Mouse (Mus musculus): ENCODE results near the gene Cadm4.

The Cadm4 gene

GRCm38 (mm10) chr7:24481474-24482207, at the start of gene Cadm4:
Gene Cadm4 (plus strand): TSS chr7:24482023.
- peak; percentile 95 for DNase-seq (ENCODE audit: low read depth, low spot score)

GRCm38 (mm10) chr7:24435305-24435704, 46.5 kb upstream of the Cadm4 start:
- DNase-seq (ENCODE audit: low read depth, low spot score), result no peak

DNA sequence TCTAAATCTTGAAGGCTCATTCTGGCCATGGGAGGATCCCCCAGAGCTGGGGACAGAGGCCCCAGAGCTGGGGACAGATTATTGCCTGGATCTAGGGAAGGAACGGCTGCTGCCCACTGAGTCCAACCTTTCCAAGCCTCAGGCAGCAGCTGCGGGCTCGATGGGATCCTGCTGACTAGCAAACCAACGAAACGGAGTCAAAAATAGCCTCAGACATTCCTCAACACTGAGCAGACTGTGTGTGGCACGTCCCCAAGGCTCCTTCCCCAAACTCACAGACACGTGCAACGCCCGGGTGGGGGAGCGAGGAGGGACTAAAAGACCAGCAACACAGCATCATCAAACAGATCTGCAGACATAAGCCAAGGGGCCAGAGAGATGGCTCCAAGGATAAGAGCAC, 43.8 kb upstream of the Cadm4 start:
- peak; percentile 91 for DNase-seq (ENCODE audit: low read depth, low spot score)

DNA sequence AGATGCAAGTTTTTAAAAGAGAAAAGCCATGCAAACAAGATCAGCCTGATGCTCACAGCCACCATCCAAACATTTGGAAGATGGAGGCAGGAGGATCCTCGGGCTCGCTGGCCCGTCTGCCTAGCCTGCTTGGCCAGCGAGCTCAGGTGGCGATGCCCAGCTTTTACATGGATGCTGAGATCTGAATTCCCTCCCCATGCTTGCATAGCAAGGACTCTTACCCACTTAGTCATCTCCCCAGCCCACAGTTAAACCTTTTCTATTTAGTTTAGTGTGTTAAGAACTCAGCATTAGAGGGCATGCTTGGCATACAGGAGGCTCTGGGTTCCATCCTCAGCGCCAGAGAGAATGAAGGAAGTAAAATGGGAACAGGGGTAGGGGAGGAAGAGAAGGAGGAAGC, 42.6 kb upstream of the Cadm4 start:
- DNase-seq (ENCODE audit: low read depth, low spot score), result no peak

GRCm38 (mm10) chr7:24439891-24440290, 41.9 kb upstream of the Cadm4 start:
- DNase-seq (ENCODE audit: low read depth, low spot score), result peak; percentile 40

- peak; percentile 87 for DNase-seq (ENCODE audit: low read depth, low spot score)
Measured at GRCm38 (mm10) chr7:24441785-24442184, 40.0 kb upstream of the Cadm4 start.

GRCm38 (mm10) chr7:24442313-24442712, 39.5 kb upstream of the Cadm4 start:
- DNase-seq (ENCODE audit: low read depth, low spot score), result peak; percentile 37

- peak; percentile 39 for DNase-seq (ENCODE audit: low read depth, low spot score)
Measured at GRCm38 (mm10) chr7:24445266-24445926, 36.4 kb upstream of the Cadm4 start.

DNA sequence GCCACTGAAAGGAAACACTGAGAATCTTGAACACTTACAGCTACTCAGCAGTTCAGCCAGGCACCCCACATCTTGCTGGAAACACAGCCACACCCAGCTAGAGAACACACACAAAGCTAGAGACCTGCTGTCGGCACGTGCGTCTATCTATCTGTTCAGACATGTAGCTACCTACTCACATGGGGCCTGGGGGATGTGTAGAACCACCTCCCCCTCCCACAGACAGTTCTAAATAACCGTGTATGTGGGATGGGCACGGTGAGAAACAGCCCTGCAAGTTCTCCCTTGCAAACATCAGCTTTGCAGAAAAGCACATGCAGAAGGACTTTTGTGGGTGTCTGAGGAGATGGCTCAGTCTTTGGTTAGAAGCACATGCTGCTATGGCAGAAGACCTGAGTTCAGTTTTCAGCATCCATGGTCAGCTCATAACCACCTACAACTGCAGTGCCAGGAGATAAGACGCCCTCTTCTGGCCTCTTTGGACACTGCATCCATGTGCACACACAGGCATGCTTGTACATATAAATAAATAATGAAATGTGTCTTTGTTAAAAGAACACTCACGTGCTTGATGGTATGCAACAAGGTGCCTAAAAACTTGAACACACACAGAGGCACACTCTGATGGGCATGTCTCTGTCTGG, 35.0 kb upstream of the Cadm4 start:
- peak; percentile 77 for DNase-seq (ENCODE audit: low read depth, low spot score)

DNA sequence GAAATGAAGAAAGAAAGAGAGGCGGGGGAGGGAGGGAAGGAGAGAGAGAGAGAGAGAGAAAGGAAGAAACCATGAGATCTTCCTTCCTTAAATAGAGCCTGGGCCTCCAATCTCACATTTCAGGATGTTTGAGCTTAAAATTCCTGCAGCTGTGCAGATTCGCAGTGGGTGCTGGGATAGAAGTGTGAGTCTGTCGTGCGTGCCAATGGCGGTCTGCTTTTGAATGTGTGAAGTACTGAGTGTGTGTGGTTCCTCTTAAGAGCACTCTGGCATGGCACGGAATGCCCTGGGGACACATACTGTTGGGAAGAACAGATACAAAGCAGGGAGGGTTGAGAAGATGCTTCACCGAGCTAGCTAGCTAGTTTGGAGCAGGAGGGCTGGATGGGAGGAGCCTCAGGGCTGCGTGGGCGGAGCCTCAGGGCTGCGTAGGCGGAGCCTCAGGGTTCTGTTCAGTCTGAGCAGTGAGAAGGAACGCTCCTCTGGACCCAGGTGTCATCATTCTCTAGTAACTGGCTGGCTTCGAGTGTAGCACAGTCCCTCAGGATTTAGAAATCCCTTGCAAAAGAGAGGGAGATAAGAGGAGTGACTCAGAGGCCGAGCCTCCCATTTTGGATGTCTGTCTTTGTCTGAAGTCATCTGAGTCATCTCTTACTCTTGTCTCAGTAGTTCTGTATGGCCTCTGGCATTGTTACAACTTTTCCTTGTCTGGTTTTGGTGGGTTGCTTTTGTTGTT, 32.9 kb upstream of the Cadm4 start:
- DNase-seq (ENCODE audit: low read depth, low spot score), result peak; percentile 85

DNA sequence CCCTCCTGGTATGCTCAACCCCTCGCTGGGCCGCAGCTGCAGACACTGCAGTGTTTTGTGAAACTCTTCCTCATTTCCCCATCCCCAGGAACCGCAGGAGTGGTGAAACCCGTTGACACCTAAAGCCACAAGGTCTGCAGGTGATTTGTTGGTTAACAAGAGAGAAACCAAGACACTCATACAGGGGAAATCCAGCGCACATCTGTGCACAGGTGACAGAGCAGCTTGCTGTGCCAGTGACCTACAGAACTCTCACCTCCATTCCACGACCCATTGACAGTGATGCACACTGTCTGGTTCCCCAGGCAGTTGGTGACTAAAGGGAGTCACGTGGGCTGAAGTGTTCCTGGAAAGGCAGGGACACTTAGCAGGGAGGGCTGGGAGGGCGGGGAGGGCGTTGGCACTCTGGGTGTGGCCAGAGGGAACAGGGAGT, 31.2 kb upstream of the Cadm4 start:
- no peak for DNase-seq (ENCODE audit: low read depth, low spot score)

GRCm38 (mm10) chr7:24451855-24452311, 29.9 kb upstream of the Cadm4 start, which contains the start of gene Irgc1:
Gene Irgc1 (minus strand): TSS chr7:24452297.
- DNase-seq (ENCODE audit: low read depth, low spot score), result peak; percentile 68

- no peak for DNase-seq (ENCODE audit: low read depth, low spot score)
Measured at GRCm38 (mm10) chr7:24454199-24454598, 27.6 kb upstream of the Cadm4 start.

GRCm38 (mm10) chr7:24455726-24456125, 26.1 kb upstream of the Cadm4 start:
- DNase-seq (ENCODE audit: low read depth, low spot score), result no peak

DNA sequence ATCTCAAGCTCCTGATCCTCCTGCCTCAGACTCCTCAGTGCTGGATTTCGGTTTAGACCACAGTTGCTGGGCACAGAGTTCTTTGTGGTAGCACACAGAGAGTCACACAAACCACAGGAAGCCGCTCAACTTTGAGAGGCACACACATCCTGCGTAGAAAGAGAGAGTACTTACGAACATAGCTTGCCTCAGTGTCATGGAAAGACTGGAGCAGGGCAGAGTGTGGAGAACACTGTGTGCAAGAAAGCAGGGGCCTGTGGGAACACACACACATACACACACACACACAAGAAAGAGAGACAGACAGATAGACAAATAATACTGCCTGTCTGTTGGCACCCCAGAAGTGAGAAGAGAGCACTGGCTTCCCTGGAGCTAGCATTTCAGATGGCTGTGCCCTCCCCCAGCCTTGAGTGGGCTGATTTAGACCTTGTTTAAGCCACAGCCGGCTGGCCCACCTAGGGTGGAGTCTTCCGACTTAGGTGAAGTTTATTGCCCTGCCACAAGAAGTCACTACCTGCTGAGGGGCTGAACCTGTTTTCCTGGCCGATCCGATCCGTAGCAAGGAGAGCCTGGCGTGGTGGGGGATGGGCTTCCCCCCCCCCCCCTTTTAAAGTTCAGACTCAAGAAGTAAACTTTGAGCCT, 24.0 kb upstream of the Cadm4 start:
- no peak for DNase-seq (ENCODE audit: low read depth, low spot score)

DNA sequence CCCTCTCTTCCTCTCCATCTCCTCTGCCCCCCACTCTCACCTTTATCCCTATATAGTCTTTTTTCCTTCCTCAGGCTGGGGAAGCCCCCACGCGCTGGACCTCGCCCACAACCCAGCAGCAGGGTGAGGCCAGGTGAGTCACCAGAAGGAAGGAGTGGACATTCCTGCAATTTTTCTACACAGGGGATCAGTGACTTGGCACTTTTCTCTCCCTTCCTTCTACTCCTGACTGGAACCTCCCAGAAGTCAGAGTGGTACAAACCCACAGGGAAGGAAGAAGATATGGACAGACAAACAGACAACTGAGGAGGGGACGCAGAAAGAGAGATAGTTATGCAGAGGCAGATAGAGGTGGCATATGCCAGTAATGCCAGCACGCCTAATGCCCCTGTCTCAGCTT, 22.4 kb upstream of the Cadm4 start:
- DNase-seq (ENCODE audit: low read depth, low spot score), result no peak

DNA sequence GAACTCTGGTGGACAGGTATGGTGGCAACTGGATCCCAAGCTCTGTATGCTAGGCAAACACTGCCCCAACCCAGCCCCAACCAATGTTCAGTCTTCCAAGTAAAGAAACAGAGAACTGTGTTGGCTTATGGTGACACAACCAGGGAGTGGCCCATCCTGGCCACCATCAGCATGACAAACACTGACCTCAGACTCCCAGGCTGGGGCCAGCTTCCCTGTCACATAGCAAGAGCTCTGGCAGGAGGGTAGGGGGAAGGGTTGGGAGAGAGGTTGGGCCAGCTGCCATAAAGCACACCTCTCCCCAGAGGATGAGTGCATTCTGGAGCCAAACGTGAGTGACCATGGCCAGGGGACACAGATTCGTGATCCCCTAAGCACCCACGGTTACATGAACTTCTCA, 22.0 kb upstream of the Cadm4 start:
- no peak for DNase-seq (ENCODE audit: low read depth, low spot score)

DNA sequence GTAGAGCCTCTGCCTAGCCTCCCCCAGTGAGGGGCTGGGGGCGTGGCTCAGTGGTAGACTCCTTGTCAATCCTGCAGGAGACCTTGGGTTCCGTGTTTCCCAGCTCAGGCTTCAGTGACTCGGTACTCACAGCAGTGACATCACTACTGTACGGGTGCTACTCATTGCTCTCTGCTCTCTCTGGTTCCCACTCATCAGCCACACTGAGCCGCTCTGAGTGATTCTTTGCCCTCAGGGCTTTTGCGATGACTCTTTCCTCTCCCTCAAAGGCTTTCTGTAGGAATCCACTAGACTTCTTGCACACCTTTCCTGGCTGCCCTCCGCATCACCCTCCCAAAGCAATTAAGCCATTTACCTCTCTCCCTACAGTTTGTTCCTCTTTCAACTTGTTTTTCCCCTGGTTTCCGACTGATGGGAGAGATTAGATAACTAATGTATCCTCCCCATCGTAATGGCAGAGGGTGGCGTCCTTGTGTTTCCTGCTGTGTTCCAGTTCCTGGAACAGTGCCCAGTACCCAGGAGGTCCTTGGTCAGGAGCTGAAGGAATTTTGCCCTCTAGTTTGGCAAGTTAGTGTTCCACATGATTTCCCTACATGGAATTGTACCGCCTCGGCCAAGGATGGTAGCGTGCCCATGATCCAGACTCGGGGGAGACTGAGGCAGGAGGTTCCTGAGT, 20.3 kb upstream of the Cadm4 start:
- DNase-seq (ENCODE audit: low read depth, low spot score), result no peak

DNA sequence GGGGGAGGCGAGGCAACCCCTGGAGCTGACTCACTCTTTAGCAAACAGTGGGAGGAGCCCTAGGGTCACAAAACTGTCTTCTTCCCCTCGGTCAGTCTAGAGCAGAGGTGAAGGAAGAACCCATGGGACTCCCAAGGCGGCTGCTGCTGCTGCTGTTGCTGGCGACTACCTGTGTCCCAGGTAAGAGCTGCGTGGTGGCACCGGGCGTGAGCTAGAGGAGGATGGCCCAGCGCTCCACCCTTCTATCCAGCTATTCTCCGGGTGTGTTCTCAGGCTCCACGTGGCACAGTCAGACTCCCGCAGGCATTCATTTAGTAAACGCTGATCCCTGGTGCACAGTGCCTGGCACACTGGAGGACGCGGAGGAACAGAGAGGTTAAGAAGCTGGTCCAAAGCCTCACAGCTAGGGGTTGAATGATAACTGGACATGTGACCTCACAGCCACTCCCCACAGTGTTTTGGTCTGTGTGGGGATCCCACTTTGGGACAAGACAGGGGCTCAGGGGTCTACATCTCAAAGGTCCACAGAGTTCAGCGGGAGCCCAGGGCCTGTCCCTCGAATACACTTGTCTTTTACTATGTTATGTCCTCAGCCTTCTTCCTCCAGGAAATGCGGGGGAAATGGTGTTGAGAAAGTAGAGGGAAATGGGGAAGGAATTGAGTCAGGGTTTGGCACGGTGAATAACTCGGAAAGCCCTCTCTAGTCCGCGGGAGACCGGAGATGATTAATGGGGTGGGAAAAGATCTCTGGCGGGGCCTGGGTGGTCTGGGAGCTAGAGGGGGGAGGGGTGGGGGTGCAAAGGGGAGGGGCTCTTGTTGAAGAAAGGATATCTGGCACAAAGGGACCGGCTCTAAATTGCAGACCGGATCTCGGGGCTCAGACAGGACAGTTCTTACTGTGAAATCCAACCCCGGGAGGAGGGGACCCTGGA, 19.2 kb upstream of the Cadm4 start, which contains the start of gene Plaur:
TSS of gene Plaur (plus strand) at position 97 of the 932 bp plus-strand sequence.
- DNase-seq (ENCODE audit: low read depth, low spot score), result no peak

- no peak for DNase-seq (ENCODE audit: low read depth, low spot score)
Measured at GRCm38 (mm10) chr7:24466835-24467234, 15.0 kb upstream of the Cadm4 start.

Data from brain, adult 2 months (tissue).